Mouse (Mus musculus): Measurements from ENCODE around the gene Elf3. TPM values are rescaled to one million over a fixed set of nuclear protein-coding genes. Genes with fewer than 3 reads are reported as not detected.

The Elf3 gene
- polyA plus RNA-seq, 1 experiment from 2014 or later = 1.0 TPM

- WGBS (ENCODE audit: insufficient replicate concordance) = 27% methylated on average over 4 of the region's 4 CpGs
- no peak for ATAC-seq (replicated peaks; ENCODE audit: insufficient number of reproducible peaks, low FRiP score, low TSS enrichment)
- Histone ChIP-seq H3K4me1 (ENCODE audit: control insufficient read depth, insufficient read depth, low read length) (peaks cover 14% of the 10 kb centered on the region), H3K4me2 (0 out of 2 replicates have a peak overlapping the region, but pooled peaks have one; percentile 5), H3K27ac (ENCODE audit: low read depth, low read length) (no peak overlapping the region), H3K4me3 (ENCODE audit: low read depth, low read length) (no peak overlapping the region), H3K36me3 (ENCODE audit: control insufficient read depth, insufficient read depth, low read length) (no peaks in the 10 kb centered on the region), H3K27me3 (ENCODE audit: control insufficient read depth, insufficient read depth, low read length) (peaks cover 22% of the 10 kb centered on the region), H3K9ac (ENCODE audit: low read depth, low read length) (no peak overlapping the region), H3K9me3 (replicated peaks; ENCODE audit: control insufficient read depth, low read length) (no peaks in the 10 kb centered on the region)
Measured at GRCm38 (mm10) chr1:135205257-135205656, 53.1 kb downstream of the Elf3 start.

GRCm38 (mm10) chr1:135204196-135205126, 53.9 kb downstream of the Elf3 start:
- WGBS (ENCODE audit: insufficient replicate concordance) = 12% methylated on average over 12 of the region's 12 CpGs

More at GRCm38 (mm10) chr1:135204196-135205126, 53.9 kb downstream of the Elf3 start:
- Histone ChIP-seq H3K4me3 (ENCODE audit: low read depth, low read length) (no peak overlapping the region), H3K4me1 (ENCODE audit: control insufficient read depth, insufficient read depth, low read length) (peaks cover 17% of the 10 kb centered on the region), H3K36me3 (ENCODE audit: control insufficient read depth, insufficient read depth, low read length) (no peaks in the 10 kb centered on the region), H3K9ac (ENCODE audit: low read depth, low read length) (no peak overlapping the region), H3K27me3 (ENCODE audit: control insufficient read depth, insufficient read depth, low read length) (peaks cover 23% of the 10 kb centered on the region), H3K9me3 (replicated peaks; ENCODE audit: control insufficient read depth, low read length) (no peaks in the 10 kb centered on the region), H3K27ac (ENCODE audit: low read depth, low read length) (no peak overlapping the region), H3K4me2 (0 out of 2 replicates have a peak overlapping the region, but pooled peaks have one; percentile 5)
- ATAC-seq (replicated peaks; ENCODE audit: insufficient number of reproducible peaks, low FRiP score, low TSS enrichment) = no peak; the same call in 1 of the 2 replicates

Other genes starting within 250 kb of the Elf3 start
- 1.0 and 1.4 TPM in 2 replicates for gene Lgr6, start 153.3 kb downstream of the Elf3 start, polyA plus RNA-seq (2014; fragmentation: Nextera tagmentation; extraction: Ambion mirVana)
- 1.2 and 2.0 TPM in 2 replicates for gene Ptpn7, start 125.9 kb downstream of the Elf3 start, polyA plus RNA-seq (2014; fragmentation: Nextera tagmentation; extraction: Ambion mirVana)
- 27.7 and 29.7 TPM in 2 replicates for gene Arl8a, start 111.7 kb downstream of the Elf3 start, polyA plus RNA-seq (2014; fragmentation: Nextera tagmentation; extraction: Ambion mirVana)
- not detected in 2 replicates for gene Gpr37l1, start 90.9 kb downstream of the Elf3 start, polyA plus RNA-seq (2014; fragmentation: Nextera tagmentation; extraction: Ambion mirVana)
- gene Rnpep, start 25.5 kb upstream of the Elf3 start, polyA plus RNA-seq (2014; fragmentation: Nextera tagmentation; extraction: Ambion mirVana) = 64.4 and 65.2 TPM in 2 replicates
- 333 and 344 TPM in 2 replicates for gene Timm17a, start 55.2 kb upstream of the Elf3 start, polyA plus RNA-seq (2014; fragmentation: Nextera tagmentation; extraction: Ambion mirVana)
- 1.5 and 2.0 TPM in 2 replicates for gene Lmod1, start 66.2 kb upstream of the Elf3 start, polyA plus RNA-seq (2014; fragmentation: Nextera tagmentation; extraction: Ambion mirVana)
- 25.6 and 27.0 TPM in 2 replicates for gene Shisa4, start 116.7 kb upstream of the Elf3 start, polyA plus RNA-seq (2014; fragmentation: Nextera tagmentation; extraction: Ambion mirVana)
- 111 and 132 TPM in 2 replicates for gene Ipo9, start 171.9 kb upstream of the Elf3 start, polyA plus RNA-seq (2014; fragmentation: Nextera tagmentation; extraction: Ambion mirVana)

Data from heart, embryonic 11.5 days (tissue).